Mouse (Mus musculus): Measurements from ENCODE around the gene Coasy. TPM values are rescaled to one million over a fixed set of nuclear protein-coding genes. Genes with fewer than 3 reads are reported as not detected.

Coasy gene
- polyA plus RNA-seq (2014; fragmentation: Illumina TruSeq; extraction: RNeasy Lipid Tissue Mini Kit (QIAGEN cat#74804); ENCODE audit: low read depth, low replicate concordance) = 1.7 TPM

DNA sequence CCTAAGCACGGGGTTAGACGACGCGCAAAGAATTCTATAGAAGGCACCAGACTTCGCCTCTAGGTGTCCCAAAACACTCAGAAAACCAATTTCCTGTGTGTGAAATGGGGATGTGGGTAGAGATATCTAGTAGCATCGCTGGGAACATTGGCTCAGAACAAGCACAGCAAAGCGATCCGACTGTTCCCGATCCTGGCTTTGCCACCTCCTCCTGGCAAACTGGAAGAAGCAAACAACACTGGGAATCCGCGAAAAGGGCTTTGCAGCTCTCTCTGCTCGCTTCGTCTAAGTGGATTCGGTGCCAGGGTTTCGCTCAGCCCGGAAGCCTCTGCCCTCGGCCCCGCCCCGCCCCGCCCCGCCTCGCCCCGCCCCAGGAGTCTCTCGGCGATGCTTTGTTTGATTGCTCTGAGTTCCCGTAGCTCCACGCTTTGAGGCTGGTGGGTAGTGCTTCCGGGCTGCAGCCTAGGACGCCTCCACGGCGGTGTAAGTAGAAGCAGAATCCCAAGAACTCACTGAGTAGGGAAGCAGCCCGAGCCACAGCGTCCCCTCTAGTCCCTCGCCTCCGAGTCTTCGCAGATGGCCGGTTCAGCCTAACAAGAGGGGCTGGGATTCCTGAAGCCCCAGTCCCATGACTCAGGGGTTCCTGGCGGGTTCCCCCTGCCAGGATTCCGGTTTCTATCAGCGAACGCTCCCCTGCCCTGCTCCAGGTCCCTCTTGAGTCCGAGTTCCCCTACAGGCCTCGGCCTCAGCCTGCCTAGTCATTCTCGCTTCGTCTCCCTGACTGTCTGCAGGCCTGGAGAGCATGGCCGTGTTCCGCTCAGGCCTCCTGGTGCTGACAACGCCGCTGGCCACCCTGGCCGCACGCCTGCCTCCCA, at the start of gene Coasy:
Coasy (plus strand) TSS at position 358 of the 875 bp plus-strand sequence.

GRCm38 (mm10) chr11:101069391-101070188, 12.8 kb upstream of the Coasy start, which contains the start of gene Naglu:
TSS of gene Naglu (plus strand) at chr11:101070012.

DNA sequence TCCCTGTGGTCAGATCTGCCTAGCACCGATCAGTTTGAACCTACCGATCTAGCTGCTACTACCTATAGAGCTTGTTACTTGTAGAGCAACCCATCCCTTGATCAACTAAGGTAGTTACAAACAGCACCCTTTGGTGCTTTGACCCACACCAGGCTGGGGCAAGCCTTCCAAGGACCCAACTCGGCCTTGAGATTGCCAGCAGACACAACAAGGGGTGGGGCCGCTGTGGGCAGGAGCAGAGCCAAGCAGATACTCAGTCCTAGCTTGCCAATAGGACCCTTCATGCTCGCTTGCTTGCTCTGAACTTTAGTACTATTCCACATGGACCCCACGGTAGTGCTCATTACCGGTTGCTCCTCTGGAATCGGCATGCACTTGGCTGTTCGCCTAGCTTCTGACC, 4.2 kb upstream of the Coasy start, which contains the start of gene Hsd17b1:
Hsd17b1 (plus strand) TSS at position 291 of the 400 bp plus-strand sequence.

GRCm38 (mm10) chr11:101086756-101087681, 4.7 kb downstream of the Coasy start, which contains the start of gene Mlx:
TSS of gene Mlx (plus strand) at chr11:101087277.

DNA sequence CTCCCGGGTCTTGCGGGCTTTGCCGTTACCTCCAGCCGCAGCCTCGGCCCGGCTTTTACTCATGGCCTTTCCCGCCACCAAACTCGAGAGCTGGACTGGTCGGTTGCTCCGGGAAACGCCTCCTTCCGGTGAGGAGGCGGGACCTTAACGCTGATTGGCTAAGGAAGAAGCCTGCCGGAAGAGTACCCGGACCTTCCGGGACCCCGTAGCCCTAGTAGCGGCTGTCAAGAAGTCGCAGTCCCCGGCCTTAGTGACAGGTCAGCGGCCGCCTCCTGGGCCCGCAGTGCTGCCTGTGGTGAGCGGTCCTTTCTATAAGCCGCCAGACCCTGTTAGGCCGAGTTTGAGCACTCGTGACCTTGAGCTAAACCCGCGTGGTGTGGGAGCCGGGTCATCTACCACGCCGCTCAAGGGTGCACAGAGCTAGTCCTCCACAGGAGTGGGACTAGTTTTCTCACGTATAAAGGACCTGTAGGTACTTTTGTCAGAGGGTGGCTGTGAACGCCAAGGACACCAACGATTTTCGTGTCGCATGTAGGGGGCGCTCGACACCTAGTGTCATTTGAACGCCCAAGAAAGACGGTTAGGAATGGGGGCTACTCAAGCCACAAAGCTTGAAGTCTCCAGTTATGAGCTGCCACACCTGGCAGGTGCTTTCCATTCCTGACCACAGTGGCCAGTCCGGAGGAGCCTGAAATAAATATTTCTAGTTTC, 13.1 kb downstream of the Coasy start, which contains the start of gene Psmc3ip:
Psmc3ip (minus strand) TSS at position 123 of the 711 bp plus-strand sequence.

DNA sequence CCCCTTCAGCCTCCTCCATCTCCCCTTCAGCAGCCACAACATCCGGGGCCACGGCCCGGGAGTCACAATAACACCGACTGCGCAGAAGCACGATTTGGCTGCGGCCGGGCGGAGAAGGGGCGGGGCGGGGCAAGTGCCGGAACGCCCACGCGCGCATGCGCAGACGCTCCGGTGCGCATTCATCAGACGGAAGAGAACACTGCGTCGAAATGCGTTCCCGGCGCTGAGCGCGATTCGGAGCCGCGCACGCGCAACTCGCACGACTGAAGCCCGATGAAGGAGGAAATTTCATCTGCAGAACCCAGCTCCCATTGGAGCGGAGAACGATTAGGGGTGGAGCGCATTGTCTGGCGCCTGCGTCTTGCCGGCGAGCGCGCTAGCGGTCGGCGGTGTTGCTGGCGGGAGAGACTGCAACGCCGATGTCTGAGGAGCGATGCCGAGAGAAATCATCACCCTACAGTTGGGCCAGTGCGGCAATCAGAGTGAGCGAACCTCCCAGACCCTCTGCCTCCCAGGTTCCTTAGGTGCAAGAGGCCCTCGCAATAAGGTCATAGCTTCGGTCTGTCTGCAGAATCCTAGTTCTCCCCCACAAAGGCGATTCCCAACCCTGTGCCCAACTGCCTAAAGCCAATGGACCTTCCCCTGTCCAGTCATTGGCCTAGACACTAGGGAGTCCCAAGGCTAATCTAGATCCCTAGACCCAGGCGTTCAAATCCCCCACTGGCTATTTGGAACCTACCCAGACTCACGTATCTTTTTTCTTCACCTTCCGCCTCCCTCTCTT, 37.6 kb downstream of the Coasy start, which contains the start of the genes Retreg3 and Tubg1:
Retreg3 (minus strand) TSS at position 133 of the 784 bp plus-strand sequence.
Tubg1 (plus strand) TSS at position 178 of the 784 bp plus-strand sequence.

Other genes starting within 250 kb of the Coasy start
- 0.42 TPM for gene Stat5b, start 231.8 kb upstream of the Coasy start, polyA plus RNA-seq (2014; fragmentation: Illumina TruSeq; extraction: RNeasy Lipid Tissue Mini Kit (QIAGEN cat#74804); ENCODE audit: low read depth, low replicate concordance)
- 0.85 TPM for gene Stat5a, start 223.2 kb upstream of the Coasy start, polyA plus RNA-seq (2014; fragmentation: Illumina TruSeq; extraction: RNeasy Lipid Tissue Mini Kit (QIAGEN cat#74804); ENCODE audit: low read depth, low replicate concordance)
- gene Stat3, start 143.0 kb upstream of the Coasy start, polyA plus RNA-seq (2014; fragmentation: Illumina TruSeq; extraction: RNeasy Lipid Tissue Mini Kit (QIAGEN cat#74804); ENCODE audit: low read depth, low replicate concordance) = 10.7 TPM
- 5.4 TPM for gene Cavin1, start 111.7 kb upstream of the Coasy start, polyA plus RNA-seq (2014; fragmentation: Illumina TruSeq; extraction: RNeasy Lipid Tissue Mini Kit (QIAGEN cat#74804); ENCODE audit: low read depth, low replicate concordance)
- 31.0 TPM for gene Atp6v0a1, start 73.1 kb upstream of the Coasy start, polyA plus RNA-seq (2014; fragmentation: Illumina TruSeq; extraction: RNeasy Lipid Tissue Mini Kit (QIAGEN cat#74804); ENCODE audit: low read depth, low replicate concordance)
- gene Naglu, start 12.6 kb upstream of the Coasy start, polyA plus RNA-seq (2014; fragmentation: Illumina TruSeq; extraction: RNeasy Lipid Tissue Mini Kit (QIAGEN cat#74804); ENCODE audit: low read depth, low replicate concordance) = 0.98 TPM
- gene Hsd17b1, start 4.2 kb upstream of the Coasy start, polyA plus RNA-seq (2014; fragmentation: Illumina TruSeq; extraction: RNeasy Lipid Tissue Mini Kit (QIAGEN cat#74804); ENCODE audit: low read depth, low replicate concordance) = 0.62 TPM
- 8.3 TPM for gene Mlx, start 4.7 kb downstream of the Coasy start, polyA plus RNA-seq (2014; fragmentation: Illumina TruSeq; extraction: RNeasy Lipid Tissue Mini Kit (QIAGEN cat#74804); ENCODE audit: low read depth, low replicate concordance)
- 124 TPM for gene Psmc3ip, start 12.9 kb downstream of the Coasy start, polyA plus RNA-seq (2014; fragmentation: Illumina TruSeq; extraction: RNeasy Lipid Tissue Mini Kit (QIAGEN cat#74804); ENCODE audit: low read depth, low replicate concordance)
- gene Retreg3, start 37.3 kb downstream of the Coasy start, polyA plus RNA-seq (2014; fragmentation: Illumina TruSeq; extraction: RNeasy Lipid Tissue Mini Kit (QIAGEN cat#74804); ENCODE audit: low read depth, low replicate concordance) = 14.0 TPM
- 2.5 TPM for gene Tubg1, start 37.4 kb downstream of the Coasy start, polyA plus RNA-seq (2014; fragmentation: Illumina TruSeq; extraction: RNeasy Lipid Tissue Mini Kit (QIAGEN cat#74804); ENCODE audit: low read depth, low replicate concordance)
- gene Tubg2, start 73.3 kb downstream of the Coasy start, polyA plus RNA-seq (2014; fragmentation: Illumina TruSeq; extraction: RNeasy Lipid Tissue Mini Kit (QIAGEN cat#74804); ENCODE audit: low read depth, low replicate concordance) = 0.22 TPM
- gene Cntnap1, start 88.0 kb downstream of the Coasy start, polyA plus RNA-seq (2014; fragmentation: Illumina TruSeq; extraction: RNeasy Lipid Tissue Mini Kit (QIAGEN cat#74804); ENCODE audit: low read depth, low replicate concordance) = 0.13 TPM
- gene Plekhh3, start 88.8 kb downstream of the Coasy start, polyA plus RNA-seq (2014; fragmentation: Illumina TruSeq; extraction: RNeasy Lipid Tissue Mini Kit (QIAGEN cat#74804); ENCODE audit: low read depth, low replicate concordance) = not detected
- not detected for gene Ccr10, start 92.9 kb downstream of the Coasy start, polyA plus RNA-seq (2014; fragmentation: Illumina TruSeq; extraction: RNeasy Lipid Tissue Mini Kit (QIAGEN cat#74804); ENCODE audit: low read depth, low replicate concordance)
- 12.7 TPM for gene Ezh1, start 143.9 kb downstream of the Coasy start, polyA plus RNA-seq (2014; fragmentation: Illumina TruSeq; extraction: RNeasy Lipid Tissue Mini Kit (QIAGEN cat#74804); ENCODE audit: low read depth, low replicate concordance)
- gene Ramp2, start 163.5 kb downstream of the Coasy start, polyA plus RNA-seq (2014; fragmentation: Illumina TruSeq; extraction: RNeasy Lipid Tissue Mini Kit (QIAGEN cat#74804); ENCODE audit: low read depth, low replicate concordance) = 1.1 TPM
- 28.3 TPM for gene Vps25, start 171.1 kb downstream of the Coasy start, polyA plus RNA-seq (2014; fragmentation: Illumina TruSeq; extraction: RNeasy Lipid Tissue Mini Kit (QIAGEN cat#74804); ENCODE audit: low read depth, low replicate concordance)
- gene Wnk4, start 178.0 kb downstream of the Coasy start, polyA plus RNA-seq (2014; fragmentation: Illumina TruSeq; extraction: RNeasy Lipid Tissue Mini Kit (QIAGEN cat#74804); ENCODE audit: low read depth, low replicate concordance) = 1.5 TPM
- 172 TPM for gene Cntd1, start 196.4 kb downstream of the Coasy start, polyA plus RNA-seq (2014; fragmentation: Illumina TruSeq; extraction: RNeasy Lipid Tissue Mini Kit (QIAGEN cat#74804); ENCODE audit: low read depth, low replicate concordance)
- 4.0 TPM for gene Coa3, start 196.5 kb downstream of the Coasy start, polyA plus RNA-seq (2014; fragmentation: Illumina TruSeq; extraction: RNeasy Lipid Tissue Mini Kit (QIAGEN cat#74804); ENCODE audit: low read depth, low replicate concordance)
- gene Becn1, start 219.7 kb downstream of the Coasy start, polyA plus RNA-seq (2014; fragmentation: Illumina TruSeq; extraction: RNeasy Lipid Tissue Mini Kit (QIAGEN cat#74804); ENCODE audit: low read depth, low replicate concordance) = 78.8 TPM
- gene Psme3, start 233.6 kb downstream of the Coasy start, polyA plus RNA-seq (2014; fragmentation: Illumina TruSeq; extraction: RNeasy Lipid Tissue Mini Kit (QIAGEN cat#74804); ENCODE audit: low read depth, low replicate concordance) = 427 TPM
- gene Aoc2, start 242.5 kb downstream of the Coasy start, polyA plus RNA-seq (2014; fragmentation: Illumina TruSeq; extraction: RNeasy Lipid Tissue Mini Kit (QIAGEN cat#74804); ENCODE audit: low read depth, low replicate concordance) = 0.48 TPM
- gene Aoc3, start 248.0 kb downstream of the Coasy start, polyA plus RNA-seq (2014; fragmentation: Illumina TruSeq; extraction: RNeasy Lipid Tissue Mini Kit (QIAGEN cat#74804); ENCODE audit: low read depth, low replicate concordance) = 2.1 TPM